Mouse (Mus musculus): ENCODE results near the gene Prr5l.
"Not testable (repeated sequence)": the region's sequence is repeated elsewhere in the genome, so short reads cannot be mapped to it uniquely, and the experiment has no call there.

Gene Prr5l

DNA sequence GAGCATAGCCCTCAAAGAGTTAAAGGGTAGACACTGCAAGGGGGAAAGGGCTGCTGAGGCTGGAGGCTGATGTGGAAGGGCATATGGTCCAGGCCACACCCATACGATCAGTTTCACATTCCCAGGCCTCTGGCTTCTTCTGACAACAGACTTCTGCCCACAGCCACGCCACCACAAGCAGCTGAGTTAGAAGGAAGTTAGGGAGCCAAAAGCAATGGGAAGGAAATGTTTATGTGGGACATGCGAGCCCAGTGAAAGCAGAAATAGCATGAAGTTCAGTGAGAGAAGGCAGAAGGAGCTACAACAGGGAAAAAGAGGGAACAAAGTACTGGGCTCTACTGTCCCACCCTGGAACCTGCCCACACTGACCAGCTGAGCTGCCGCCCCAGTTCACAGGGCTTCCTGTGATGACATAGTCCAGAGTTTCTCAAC, 119.9 kb downstream of the Prr5l start:
- DNase-seq (ENCODE audit: low spot score in 2 of 2), result no peak

DNA sequence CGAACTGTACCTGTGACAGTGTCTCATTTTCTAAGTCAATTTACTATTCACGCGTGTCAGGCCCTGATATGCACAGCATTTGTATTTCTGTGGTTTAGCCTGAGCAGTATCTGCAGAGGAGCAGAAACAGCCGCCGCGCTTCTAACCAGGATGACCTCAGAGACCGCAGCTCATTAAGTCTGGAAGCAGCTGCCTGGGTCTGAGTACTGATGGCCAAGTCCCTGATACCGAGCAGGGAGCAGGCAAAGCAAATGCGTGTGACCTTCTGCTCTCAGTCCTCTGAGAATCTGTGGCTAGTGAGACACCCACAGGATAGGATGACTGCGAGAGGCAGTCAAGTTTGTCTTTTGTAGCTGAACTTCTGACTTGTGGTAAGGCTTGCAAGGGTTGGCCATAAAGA, 120.4 kb downstream of the Prr5l start:
- DNase-seq (ENCODE audit: low spot score in 2 of 2), result no peak

DNA sequence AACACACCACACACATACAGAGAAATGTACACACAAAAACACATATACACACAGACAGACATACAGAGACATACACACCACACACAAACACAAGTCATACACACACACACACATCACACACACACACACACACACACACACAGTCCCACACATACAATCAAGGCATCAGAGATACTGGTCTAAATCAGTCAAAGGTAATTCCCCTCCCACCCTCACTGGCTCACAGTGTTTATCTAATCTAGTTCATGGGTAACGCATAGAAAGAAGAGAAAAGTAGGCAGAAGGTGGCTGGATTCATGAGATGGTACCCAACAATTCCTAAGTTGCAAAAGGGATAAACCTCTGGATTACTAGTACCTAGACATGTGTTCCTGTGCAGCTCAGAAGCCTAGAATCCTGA, 120.9 kb downstream of the Prr5l start:
- DNase-seq (ENCODE audit: low spot score in 2 of 2), result no peak

DNA sequence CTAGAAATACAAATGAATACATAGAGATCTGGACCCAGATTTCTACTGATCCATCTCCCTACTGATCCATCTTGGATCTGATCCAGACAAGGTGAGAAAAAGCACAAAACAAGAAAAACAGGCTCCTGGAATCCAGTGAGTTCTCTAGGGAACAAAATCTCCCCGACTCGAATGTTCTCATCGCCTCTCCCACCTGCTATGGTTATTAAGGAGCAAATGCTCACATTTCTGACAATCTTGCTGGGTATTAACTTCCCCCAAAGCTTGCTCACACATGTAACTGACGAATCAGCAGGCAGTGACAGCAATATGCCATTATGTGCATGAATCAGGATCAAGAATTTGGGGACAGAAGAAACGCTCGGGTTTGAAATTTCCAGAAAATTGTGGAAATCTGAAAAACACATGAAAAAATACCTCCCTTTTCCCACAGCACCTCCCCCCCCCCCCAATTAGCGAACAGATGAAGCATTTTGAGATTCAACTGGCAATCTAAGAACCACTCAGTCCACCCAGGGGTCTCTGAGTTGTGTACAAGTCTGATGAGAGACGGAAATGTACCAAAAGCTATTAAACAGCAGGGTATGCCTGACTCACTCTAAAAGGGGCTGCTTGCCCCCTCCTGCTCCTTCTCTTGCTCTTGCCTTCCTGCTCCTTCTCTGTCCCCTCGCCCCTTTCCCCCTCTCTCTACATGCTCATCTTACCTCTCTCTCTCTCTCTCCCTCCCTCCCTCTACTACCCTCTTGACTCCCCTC, 123.1 kb downstream of the Prr5l start:
- DNase-seq (ENCODE audit: low spot score in 2 of 2), result no peak

DNA sequence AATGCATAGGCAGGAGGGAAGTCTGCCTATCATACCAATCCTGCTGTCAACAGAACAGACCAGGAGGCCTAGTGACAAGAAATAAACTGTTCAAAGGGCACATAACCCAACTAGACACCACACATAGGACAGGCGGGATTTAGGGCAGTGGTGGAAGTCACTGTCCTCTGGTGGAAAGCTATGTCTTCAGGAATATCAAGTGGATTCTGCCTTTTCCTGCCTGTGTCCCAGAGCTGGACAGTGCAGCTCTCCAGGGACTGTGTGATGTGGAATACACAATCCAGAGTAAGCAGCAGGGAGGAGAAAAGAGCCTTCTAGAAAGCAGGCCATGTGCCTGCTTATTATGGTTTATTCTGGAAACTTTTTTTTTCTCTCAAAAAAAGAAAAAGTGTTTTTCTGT, 125.0 kb downstream of the Prr5l start:
- no peak for DNase-seq (ENCODE audit: low spot score in 2 of 2)

DNA sequence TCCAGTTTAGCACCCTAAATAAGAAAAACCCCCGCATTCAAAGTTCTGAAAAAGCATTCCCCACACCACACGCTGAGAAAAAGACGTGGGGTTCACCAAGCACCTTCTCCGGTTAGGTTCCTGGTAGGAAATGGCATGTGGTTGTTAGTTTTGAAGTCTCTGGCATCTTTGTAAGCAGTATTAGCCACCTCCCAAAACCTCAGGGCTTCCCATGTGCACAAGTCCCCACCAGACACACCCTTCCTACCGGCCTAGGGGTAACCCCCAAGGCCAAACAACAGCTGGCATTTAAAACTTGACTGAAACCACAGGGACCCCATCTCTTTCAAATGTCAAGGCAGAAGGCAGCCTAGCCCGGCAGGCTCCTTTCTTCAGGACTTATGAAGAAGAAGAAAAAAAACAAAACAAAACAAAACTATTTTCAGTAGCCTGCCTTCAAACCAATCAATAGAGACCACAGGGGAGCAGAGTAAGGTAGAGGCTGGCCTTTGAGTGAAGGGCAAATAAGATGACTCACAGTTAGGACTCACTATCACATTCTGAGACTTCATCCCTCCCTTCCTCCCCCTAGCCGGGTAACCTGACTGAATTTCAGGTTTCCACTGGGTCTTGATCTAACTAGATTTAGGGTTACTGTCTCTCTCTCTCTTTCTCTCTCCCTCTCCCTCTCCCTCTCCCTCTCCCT, 126.6 kb downstream of the Prr5l start:
- DNase-seq (ENCODE audit: low spot score in 2 of 2), result no peak

DNA sequence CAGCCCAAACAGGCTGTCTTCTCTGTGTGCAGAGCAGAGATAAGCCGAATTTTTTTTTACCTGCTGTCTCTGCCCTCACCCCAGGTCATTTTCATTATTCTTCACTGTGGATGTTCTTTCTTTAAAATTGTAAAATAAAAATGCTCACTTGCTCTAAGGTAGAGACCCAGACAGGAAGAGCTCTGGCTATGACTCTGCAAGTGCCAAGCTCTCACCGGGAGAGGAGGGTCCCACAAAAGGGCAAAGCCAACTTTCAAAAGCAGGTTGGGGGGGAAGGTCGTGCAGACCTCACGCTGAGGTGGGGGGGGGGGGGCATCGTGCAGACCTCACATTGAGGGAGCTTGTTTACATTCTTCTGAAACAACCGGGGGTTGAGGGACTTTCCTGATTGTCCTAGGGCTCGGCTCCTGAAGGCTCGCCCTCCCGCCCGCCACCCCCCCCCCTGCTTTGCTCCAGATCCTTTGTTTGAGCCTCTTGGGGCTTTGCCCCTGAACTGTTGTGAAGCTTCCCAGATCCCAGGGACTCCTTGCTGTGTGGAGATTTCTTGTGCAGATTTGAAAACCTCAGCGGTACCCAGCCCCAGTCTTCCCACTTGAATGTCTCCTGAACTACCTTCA, 127.8 kb downstream of the Prr5l start:
- no peak for DNase-seq (ENCODE audit: low spot score in 2 of 2)

DNA sequence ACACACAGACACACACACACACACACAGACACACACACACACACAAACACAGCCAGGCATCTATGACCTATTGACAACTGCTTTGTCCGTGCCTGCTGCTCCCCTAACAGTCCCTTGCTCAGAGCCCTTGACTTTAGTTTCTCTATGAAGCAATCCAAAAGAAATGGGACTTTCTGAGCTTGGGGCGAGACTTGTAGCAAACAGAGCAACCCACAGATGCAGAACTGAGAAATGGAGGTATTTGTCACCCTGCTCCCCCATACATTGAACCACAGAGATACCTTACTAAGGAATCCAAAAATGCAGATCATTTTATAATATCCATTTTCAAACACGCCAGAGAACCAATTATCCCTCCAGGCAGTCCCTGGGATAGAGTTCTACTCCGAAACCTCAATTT, 128.4 kb downstream of the Prr5l start:
- DNase-seq (ENCODE audit: low spot score in 2 of 2), result no peak

DNA sequence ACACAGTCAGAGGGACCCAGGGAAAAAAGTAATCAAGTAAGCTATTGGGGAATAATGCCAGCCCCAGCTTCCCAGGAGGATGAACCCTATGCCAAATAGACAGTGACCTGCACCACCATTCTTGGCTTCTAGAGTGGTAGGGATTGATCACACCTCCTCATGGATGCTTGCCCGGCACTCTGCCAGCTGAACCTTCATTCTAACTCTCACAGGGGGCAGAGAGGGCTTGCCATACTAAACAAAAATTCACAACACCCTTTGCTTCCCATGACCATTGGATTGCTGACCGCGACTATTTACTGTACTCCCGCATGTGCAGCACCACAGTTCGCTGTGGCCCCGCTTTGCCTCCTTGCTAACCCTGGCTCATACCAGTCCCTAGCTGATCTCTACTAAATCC, 129.8 kb downstream of the Prr5l start:
- DNase-seq (ENCODE audit: low spot score in 2 of 2), result no peak

DNA sequence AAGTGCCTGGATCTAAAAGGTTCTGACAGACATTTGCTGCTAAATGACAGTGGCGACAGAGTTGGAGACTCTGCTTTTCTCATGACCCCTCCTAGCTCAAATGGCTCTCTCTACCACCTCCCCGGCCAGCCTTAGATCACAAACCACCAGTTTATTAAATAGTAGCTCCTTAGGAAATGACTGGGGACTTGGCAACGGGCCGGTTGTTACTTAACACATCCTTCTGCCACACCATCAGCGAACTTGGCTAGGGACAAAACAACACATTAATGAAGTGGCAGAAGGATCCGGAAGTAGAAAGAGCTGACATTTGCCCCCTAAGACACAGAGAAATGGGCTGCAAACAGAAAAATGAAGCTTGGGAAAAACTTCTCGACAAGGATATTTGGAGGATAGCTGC, 130.4 kb downstream of the Prr5l start:
- no peak for DNase-seq (ENCODE audit: low spot score in 2 of 2)

DNA sequence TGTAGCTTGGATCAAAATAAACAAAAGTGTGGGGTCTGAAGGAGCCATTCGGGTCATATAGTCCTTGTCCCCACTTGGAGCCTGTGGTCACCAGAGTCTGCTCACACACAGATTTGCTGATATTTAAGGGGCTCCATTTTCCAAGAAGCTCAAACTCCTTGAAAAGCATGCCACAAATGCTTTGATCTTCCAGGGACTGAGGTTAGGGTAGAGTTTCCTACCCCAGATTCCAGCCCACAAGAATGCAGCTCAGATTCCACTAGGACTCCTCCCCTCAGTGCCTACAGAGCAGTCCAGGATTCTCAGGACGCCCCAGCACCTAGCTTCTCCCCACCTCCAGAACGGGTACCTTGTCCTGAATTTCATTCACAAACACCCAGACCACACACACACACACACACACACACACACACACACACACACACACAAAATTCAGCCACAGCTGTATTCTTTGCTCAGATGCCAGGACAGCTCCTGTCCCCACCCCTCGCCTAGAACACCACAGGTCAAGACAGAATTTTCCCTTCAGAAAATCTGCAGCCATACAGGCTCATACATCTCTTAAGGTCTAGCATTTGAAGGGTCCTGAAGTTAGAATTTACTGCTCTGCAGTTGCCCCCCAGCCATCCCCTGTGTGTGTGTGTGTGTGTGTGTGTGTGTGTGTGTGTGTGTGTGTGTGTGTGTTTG, 131.4 kb downstream of the Prr5l start:
- DNase-seq (ENCODE audit: low spot score in 2 of 2), result no peak

DNA sequence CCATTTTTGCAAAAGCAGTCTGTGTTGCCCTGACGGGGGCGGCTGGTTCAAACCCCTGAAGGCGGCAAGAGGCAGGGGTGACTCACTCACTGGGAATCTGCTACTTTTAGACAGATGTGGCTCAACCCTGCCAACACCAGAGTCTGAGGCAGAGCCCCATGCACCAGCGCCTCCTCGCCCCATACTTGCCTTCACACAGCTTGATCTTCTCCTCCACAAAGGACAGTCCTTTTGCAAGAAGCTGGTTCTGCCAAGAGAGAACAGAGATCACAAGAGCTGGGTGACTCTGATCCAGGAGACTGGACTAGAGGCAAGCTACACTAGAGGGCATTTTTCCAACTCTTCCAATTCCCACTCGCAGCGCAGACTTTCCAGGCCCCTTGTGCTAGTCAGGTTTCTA, 136.3 kb downstream of the Prr5l start:
- DNase-seq (ENCODE audit: low spot score in 2 of 2), result no peak

DNA sequence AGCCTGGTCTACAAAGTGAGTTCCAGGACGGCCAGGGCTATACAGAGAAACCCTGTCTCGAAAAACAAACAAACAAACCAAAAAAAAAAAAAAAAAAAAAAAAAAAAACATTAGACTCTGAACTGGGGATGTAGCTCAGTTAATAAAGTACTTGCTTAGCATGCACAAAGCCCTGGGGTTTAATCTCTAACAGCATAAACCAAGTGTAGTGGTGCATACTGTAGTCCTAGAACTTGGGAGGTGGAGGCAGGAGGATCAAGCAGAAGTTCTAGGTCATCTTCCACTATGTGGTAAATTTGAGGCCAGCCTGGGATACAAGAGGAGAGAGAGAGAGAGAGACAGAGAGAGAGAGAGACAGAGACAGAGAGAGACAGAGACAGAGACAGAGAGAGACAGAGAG, 137.2 kb downstream of the Prr5l start:
- not testable (repeated sequence) for DNase-seq (ENCODE audit: low spot score in 2 of 2)

DNA sequence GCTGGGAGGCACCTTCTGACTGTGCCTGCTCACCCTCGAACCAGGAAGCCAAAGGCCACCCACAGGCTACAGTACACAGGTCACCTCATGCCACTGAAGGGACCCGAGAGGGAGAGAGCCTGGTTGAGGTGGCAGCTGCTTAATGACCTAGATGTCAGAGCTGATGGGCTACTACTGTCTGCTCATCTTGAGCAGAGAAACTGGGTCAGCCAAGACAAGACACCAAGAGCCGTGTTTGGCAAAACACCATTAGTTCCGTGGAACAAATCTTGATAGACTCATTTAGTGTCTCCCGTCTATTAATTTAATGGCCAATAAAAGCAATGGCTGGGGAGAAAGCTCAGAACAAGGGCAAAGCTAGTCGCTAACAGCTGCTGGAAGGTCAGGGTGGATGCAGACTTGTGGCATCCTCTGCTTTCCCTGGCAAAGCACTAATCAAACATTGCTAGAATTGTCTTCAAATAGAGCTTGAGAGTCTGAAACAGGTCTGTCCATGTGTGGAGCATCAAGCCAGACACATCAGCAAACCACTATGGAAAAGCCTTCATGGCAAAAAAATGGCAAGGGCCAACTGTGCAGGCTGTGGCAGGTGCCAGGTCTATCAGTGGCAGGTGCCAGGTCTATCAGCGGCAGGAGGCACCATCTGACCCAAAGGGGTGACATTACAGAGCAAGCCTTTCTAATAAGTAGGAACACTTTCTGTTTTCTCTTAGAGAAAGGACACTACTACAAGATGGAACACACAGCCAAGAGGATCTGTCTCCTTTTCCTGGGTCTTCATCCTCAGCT, 140.6 kb downstream of the Prr5l start:
- DNase-seq (ENCODE audit: low spot score in 2 of 2), result no peak

DNA sequence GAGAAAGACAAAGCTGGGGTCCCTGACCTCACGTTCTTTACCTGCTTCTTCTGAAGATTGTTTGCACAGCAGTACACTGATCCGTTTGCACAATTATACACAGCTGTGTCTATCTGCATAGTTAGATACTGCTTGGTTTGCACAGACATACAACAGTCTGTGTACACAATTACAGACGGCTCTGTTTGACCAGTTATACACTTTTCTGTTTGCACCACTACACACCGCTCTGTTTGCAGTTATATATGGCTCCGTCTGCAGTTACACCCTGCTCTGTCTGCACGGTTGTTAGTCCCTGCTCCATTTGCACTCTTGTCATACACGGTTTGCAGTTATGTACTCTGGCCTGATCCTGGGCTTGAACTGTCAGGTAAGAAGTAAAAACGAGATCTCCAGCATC, 141.2 kb downstream of the Prr5l start:
- DNase-seq (ENCODE audit: low spot score in 2 of 2), result no peak

DNA sequence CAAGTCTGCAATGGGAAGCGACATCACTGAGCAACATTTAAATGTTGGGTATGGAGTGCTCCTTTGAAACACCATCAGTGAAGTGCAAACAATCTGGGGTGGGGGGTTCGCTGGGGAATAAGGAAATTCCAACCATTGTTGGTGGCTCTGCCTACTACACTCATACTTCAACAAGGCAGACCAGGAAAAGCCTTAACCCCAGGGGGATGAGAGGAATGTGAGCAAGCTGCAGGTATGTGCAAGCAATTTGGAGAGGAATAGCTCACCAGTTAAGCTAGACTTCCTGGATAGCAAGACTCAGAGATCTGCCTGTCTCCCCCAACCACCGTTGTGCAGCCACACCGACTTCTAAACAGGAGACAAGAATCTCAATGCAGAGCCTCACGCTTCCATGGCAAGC, 142.9 kb downstream of the Prr5l start:
- DNase-seq (ENCODE audit: low spot score in 2 of 2), result no peak

DNA sequence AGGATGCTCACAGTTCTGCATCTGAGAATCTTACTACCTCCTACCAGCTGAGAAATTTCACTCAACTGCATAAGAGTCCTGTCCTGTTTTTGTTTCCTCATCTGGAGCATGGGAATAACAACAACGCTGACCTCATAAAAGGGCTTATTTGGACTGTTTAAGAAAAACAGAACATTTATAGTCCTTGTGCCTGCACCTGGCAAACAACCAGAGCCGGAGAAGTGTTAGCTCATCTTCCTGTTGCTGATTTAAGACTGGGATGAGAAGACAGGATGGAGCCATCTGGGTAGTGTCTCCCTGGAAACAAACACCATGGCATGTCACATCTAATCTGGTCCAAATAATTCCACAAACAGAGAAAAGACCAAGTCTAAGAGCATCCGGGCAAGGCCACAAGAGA, 149.3 kb downstream of the Prr5l start:
- no peak for DNase-seq (ENCODE audit: low spot score in 2 of 2)

DNA sequence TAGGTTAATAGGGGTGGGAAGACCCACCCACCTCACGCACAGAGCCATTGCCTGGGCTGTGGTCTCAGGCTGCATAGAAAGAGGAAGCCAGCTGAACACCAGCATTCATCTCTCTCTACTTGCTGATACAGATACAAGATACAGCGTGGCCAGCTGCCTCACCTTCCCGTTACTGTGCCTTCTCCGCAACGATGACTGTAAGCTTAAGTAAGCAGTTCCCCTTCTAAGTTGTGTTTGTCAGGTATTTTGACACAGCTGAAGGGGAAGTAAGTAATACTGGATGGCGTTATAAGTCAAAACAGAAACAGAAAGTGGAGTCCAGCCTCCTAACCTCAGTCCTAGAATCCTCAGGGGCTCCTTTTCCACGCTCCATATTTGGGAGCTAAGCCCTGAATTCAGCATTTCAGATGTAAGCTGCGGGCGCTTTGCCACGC, 150.0 kb downstream of the Prr5l start:
- no peak for DNase-seq (ENCODE audit: low spot score in 2 of 2)

DNA sequence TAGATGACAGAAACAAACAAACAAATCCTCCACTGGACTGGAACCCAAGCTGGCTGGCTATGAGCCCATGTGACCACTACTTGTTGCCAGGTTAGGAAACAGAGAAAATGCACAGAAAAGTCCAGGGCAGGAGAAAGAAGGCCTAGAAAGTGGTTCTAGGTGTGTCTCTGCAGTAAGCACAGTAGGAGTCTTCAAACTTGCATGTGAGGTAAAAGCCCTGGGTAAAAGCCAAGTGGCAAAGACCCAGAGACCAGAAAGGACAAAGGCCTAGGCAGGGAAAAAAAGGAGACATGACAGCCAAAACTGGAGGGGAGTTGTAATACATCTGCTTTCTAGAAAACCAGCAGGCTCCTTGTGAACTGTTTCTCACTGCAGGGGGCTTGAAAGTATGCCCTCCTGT, 151.9 kb downstream of the Prr5l start:
- DNase-seq (ENCODE audit: low spot score in 2 of 2), result no peak

DNA sequence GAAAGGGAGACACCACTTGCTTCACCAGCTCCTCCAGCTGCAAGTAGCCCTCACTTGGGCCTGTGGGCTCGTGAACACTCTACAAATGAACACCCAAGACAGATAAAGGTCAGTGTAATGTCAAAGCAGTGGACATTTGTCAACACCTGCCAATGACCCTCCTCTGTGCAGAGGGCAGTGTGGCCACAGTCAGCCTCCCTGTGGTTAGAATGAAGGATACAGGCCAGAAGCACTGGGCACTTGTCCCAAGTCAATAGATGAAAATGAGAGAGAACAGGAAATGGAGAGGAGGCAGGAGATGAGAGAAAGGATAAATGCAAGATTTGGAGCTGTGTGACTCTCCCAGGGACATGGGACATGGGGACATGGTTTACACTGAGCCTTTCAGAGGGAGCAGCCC, 153.4 kb downstream of the Prr5l start:
- DNase-seq (ENCODE audit: low spot score in 2 of 2), result no peak

DNA sequence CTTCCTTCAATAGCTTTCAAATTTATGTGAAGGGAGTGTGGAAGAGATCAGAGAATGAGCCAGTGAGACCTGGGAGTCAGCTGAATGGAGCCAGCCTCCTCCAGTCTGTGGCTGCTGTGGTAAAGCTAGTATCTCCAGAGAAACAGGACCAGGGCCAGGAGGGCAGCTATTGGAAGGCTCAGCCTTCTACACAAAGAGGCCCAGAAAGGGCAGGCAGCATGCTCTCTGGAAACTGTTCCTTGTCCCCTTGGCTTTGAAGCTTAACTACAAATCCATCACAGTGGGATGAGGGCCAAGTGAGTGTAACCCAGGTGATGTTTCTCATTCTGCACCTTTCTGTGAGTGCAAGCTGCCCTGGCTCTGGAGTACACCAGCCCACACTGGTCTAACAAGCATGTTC, 155.0 kb downstream of the Prr5l start:
- no peak for DNase-seq (ENCODE audit: low spot score in 2 of 2)

All from right cerebral cortex, postnatal 36 days (tissue).